Mouse (Mus musculus): ENCODE results near the gene Zfp658. TPM values are rescaled to one million over a fixed set of nuclear protein-coding genes. Genes with fewer than 3 reads are reported as not detected.

Zfp658 gene
- polyA plus RNA-seq, 1 experiment from 2014 or later: 1.4 TPM

DNA sequence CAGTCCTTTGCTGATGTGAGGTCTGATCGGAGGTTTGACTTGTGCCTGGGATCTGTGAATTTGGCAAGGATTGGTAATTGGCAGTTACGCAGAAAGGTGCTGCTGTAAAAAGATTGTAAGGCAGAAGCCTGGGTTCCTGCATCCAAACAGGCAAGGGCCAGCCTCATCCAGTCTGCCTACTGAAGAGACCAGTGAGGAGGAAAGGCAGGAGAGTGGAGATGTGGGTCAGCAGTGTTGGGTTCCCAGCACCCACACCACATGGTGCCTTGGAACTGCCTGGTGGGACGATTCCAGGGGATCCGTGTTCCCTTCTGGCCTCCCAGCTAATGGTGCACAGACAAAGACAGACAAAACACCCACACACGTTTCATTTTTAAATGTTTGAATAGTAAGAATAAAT lies 18.5 kb downstream of the Zfp658 start:
- DNase-seq (ENCODE audit: low spot score): no peak

DNA sequence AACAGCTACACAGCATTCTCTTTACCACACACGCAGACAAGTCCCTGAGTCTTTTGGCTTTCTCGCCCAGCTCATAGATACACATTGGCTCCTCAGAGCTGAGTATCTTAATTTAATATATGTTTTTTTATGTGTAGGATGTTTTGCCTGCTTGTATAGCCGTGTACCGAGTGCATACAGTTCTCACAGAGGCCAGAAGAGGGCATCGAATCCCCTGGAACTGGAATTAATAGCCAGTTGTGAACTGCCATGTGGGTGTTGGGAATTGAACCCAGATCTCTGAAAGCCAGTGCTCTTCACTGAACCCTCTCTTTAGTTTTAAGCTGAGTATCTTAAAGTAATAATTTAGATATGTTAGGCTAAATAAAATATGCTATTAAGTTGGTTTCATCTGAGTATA lies 22.7 kb downstream of the Zfp658 start:
- no peak for DNase-seq (ENCODE audit: low spot score)

DNA sequence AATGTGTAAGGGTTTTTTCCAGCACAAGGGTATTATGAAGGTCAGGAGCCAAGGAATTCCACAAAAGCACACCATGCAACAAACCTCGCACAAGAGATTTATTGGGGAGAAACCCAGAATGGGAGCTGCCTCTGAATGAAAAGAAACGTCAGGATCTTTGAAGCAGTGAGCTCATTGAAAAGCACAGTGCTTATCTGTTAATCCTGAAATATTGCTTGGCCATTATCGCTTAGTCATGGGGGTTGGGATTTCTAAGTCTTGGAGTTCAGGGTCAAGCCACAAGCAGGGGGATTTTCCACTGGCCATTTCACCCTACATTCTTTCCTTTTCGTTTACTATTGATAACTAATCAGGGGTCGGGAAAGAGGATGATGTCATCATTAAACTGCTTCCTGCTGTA lies 39.8 kb downstream of the Zfp658 start:
- DNase-seq (ENCODE audit: low spot score): no peak

DNA sequence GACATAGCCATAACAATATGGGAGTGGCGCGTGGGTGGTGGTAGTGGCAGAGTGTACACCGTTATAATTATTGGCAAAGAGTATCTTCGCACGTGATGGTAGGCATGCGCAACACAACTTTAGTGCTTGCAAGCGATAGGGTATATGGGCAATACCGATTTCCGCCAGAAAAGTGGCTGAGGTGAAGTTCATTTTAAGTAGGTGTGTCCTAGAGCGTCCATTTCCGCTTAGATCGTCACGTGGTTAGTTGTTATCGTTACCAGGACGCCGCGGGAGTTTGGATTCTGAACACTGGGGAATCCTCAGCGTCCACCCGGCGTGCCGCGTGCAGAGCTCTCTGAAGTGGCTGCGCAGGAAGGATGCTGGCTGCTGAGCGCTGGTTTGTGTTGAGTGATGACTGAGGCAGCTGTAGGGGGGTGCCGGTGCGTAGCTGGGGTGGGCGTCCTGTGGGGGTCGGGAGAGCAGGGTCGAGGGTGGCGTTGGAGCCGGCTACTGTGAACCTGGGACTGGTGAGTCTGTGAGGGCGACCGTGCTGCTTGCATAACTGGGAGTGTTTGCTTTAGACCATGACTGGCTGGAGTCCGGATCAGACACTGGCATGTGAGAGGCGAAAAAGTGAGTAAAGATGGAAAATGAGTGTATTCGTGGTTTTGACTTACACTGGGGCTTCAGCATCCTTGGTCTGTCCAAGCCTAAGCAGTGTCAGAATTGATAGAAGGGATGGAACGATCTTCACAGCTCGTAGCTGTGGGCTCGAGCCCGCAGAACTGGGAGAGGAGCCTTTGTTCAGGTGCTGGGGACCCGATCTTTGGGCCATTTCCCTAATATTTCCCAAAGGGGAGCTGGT lies 45.1 kb downstream of the Zfp658 start, which contains the start of gene Zfp819:
Gene Zfp819 (plus strand): TSS at position 274 of the 847 bp plus-strand sequence.
- peak; percentile 68 for DNase-seq (ENCODE audit: low spot score)

DNA sequence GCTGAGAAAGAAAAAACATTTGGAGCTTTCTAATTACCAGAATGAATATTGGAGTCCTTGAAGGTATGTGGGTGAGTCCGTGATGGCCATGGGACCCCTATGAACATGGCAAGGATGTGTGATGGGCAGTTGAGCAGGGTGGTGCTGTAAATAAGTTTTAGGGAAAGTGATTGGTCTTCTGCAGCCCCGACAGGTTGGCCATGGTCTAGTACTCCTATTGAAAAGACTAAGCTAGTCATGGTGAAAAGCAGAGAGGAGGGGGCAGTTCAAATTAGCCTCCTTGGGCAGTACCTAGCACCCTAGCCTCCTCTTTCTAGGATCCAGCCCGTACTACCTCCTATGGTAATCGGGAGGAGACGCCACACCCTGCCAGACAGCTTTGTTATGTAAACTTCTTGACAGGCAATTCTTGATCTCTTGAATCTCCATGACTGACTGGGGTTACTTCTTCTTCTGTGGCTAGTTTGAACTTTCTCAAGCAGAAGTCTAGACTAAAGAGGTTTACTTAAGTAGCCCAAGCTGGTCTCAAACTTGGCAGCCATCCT lies 45.8 kb downstream of the Zfp658 start:
- no peak for DNase-seq (ENCODE audit: low spot score)

DNA sequence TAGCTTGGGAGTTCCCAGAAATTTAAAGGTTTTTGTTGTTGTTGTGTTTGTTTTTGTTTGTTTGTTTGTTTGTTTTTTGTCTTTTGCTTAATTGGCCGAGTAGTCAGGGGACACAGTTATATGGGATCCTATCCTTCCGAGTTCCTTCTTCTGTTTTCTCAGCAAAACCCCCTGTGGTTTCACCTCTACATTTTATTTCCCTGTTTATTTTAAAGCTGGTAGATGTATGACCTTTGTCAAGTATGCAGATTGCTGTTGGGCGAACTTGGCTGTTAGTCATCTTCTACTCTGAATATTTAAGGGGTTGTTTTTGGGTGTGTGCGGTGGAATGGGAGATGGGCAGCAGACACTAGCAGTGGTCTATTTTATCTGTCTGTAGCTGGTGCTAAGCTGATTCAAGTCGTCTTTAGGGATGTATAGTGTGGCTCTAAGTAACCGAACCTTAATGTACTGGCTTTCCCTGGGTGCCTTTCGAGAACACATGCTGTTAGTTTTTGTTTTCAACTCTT lies 46.3 kb downstream of the Zfp658 start:
- DNase-seq (ENCODE audit: low spot score): no peak

DNA sequence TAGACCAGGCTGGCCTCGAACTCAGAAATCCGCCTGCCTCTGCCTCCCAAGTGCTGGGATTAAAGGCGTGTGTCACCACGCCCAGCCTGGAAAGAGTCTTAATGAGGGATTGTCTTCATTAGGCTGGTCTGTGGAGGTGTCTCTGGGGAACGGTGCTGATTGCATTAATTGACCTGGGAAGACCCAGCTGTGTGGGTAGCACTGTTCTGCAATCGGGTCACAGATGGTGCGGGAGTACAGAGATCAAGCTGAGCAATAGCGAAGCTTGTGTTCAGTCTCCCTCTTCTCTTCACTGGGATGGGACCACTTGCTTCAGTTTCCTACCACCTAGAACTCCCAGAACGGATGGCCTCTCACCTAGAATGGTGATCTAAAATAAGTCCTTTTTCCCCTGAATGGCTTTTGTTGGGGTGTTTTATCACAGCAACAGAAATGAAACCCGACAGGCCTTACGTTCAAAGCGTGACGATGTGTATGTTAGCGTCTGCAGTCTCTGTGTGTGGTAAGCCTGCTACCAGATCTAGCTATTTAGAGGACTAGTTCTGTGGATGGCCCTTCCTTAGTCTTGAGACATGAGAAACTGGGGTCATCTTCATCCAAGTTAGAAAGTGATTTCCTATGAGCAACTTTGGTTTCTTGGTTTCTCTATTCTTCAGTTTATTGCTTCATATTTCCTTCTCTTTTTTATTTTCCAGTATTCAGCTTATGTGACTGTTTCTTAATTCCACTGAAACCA lies 51.9 kb downstream of the Zfp658 start:
- no peak for DNase-seq (ENCODE audit: low spot score)

DNA sequence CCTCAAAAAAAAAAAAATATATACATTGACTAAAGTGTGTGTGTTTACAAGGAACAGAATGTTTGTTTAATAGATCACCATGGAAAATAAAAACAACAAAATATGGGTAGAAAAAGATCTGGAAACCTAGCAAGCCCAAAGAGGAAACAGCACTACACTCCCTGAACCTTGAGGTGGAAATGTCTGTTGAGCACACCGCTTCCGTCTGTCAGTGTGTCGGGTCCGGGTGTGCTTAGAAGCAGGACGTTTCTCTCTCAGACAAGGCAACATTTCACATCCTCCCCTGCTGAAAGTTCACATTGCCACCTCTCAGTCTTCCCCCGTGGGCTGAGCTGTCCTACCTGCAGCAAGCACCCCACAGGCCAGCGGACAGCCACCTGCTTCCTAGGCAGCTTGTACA lies 60.9 kb downstream of the Zfp658 start:
- no peak for DNase-seq (ENCODE audit: low spot score)

DNA sequence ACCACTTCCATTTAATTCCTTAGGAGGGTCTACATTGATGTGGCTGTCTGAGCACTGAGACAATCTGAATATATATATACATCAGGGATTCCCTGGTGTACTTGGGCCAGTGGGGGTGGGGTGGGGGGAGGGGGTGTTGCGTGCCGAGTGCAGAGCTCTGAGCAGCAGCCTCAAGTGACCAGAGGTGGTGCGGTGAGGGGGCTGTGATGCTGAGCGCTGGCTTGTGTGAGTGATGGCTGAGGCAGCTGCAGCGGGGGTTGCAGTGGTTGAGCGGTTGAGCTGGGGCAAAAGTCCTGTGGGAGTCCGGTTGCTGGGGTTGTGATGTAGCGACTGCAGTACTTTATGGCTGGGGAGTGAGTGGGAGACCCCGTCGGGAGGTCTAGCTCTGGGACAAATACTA lies 61.8 kb downstream of the Zfp658 start:
- DNase-seq (ENCODE audit: low spot score): no peak

Other genes with a start within 250 kb of the Zfp658 start
- gene Zfp715, start 249.0 kb upstream of the Zfp658 start, polyA plus RNA-seq (2015; fragmentation: Nextera tagmentation; extraction: Ambion mirVana): 10.0 and 10.2 TPM in 2 replicates
- gene Siglecf, start 210.9 kb upstream of the Zfp658 start, polyA plus RNA-seq (2015; fragmentation: Nextera tagmentation; extraction: Ambion mirVana): 0.69 and 0.74 TPM in 2 replicates
- gene Siglecg, start 154.1 kb upstream of the Zfp658 start, polyA plus RNA-seq (2015; fragmentation: Nextera tagmentation; extraction: Ambion mirVana): 0.48 and 0.49 TPM in 2 replicates
- gene Lim2, start 134.6 kb upstream of the Zfp658 start, polyA plus RNA-seq (2015; fragmentation: Nextera tagmentation; extraction: Ambion mirVana): not detected in 2 replicates
- gene Nkg7, start 125.2 kb upstream of the Zfp658 start, polyA plus RNA-seq (2015; fragmentation: Nextera tagmentation; extraction: Ambion mirVana): 94.0 and 101 TPM in 2 replicates
- gene Cldnd2, start 121.5 kb upstream of the Zfp658 start, polyA plus RNA-seq (2015; fragmentation: Nextera tagmentation; extraction: Ambion mirVana): not detected in 2 replicates
- gene Etfb, start 118.2 kb upstream of the Zfp658 start, polyA plus RNA-seq (2015; fragmentation: Nextera tagmentation; extraction: Ambion mirVana): 232 and 257 TPM in 2 replicates
- gene Gm45233, start 118.1 kb upstream of the Zfp658 start, polyA plus RNA-seq (2015; fragmentation: Nextera tagmentation; extraction: Ambion mirVana): 0.17 TPM in 1 of 2 replicates, not detected in the other
- gene Vsig10l, start 99.1 kb upstream of the Zfp658 start, polyA plus RNA-seq (2015; fragmentation: Nextera tagmentation; extraction: Ambion mirVana): 1.5 TPM in 2 replicates
- gene Iglon5, start 72.2 kb upstream of the Zfp658 start, polyA plus RNA-seq (2015; fragmentation: Nextera tagmentation; extraction: Ambion mirVana): not detected in 2 replicates
- gene 4931406B18Rik, start 56.3 kb upstream of the Zfp658 start, polyA plus RNA-seq (2015; fragmentation: Nextera tagmentation; extraction: Ambion mirVana): not detected in 2 replicates
- gene Cd33, start 17.8 kb upstream of the Zfp658 start, polyA plus RNA-seq (2015; fragmentation: Nextera tagmentation; extraction: Ambion mirVana): 1.4 TPM in 2 replicates
- 6.4 and 6.5 TPM in 2 replicates for gene Zfp719, start 17.4 kb downstream of the Zfp658 start, polyA plus RNA-seq (2015; fragmentation: Nextera tagmentation; extraction: Ambion mirVana)
- gene Zfp819, start 44.9 kb downstream of the Zfp658 start, polyA plus RNA-seq (2015; fragmentation: Nextera tagmentation; extraction: Ambion mirVana): 0.12 TPM in 1 of 2 replicates, not detected in the other
- gene Ceacam18, start 72.5 kb downstream of the Zfp658 start, polyA plus RNA-seq (2015; fragmentation: Nextera tagmentation; extraction: Ambion mirVana): 0.29 and 0.71 TPM in 2 replicates
- gene Siglece, start 97.9 kb downstream of the Zfp658 start, polyA plus RNA-seq (2015; fragmentation: Nextera tagmentation; extraction: Ambion mirVana): 0.43 and 0.73 TPM in 2 replicates
- gene Ctu1, start 109.8 kb downstream of the Zfp658 start, polyA plus RNA-seq (2015; fragmentation: Nextera tagmentation; extraction: Ambion mirVana): 11.7 and 12.9 TPM in 2 replicates
- 0.17 and 0.18 TPM in 2 replicates for gene Klk14, start 128.2 kb downstream of the Zfp658 start, polyA plus RNA-seq (2015; fragmentation: Nextera tagmentation; extraction: Ambion mirVana)
- gene Klk13, start 150.3 kb downstream of the Zfp658 start, polyA plus RNA-seq (2015; fragmentation: Nextera tagmentation; extraction: Ambion mirVana): 0.36 and 0.49 TPM in 2 replicates
- not detected in 2 replicates for gene Klk12, start 206.6 kb downstream of the Zfp658 start, polyA plus RNA-seq (2015; fragmentation: Nextera tagmentation; extraction: Ambion mirVana)
- gene Klk11, start 212.3 kb downstream of the Zfp658 start, polyA plus RNA-seq (2015; fragmentation: Nextera tagmentation; extraction: Ambion mirVana): 0.51 and 0.96 TPM in 2 replicates
- gene Klk10, start 218.8 kb downstream of the Zfp658 start, polyA plus RNA-seq (2015; fragmentation: Nextera tagmentation; extraction: Ambion mirVana): 0.55 and 0.63 TPM in 2 replicates
- 0.19 and 0.30 TPM in 2 replicates for gene Klk9, start 229.6 kb downstream of the Zfp658 start, polyA plus RNA-seq (2015; fragmentation: Nextera tagmentation; extraction: Ambion mirVana)
- gene Klk8, start 235.3 kb downstream of the Zfp658 start, polyA plus RNA-seq (2015; fragmentation: Nextera tagmentation; extraction: Ambion mirVana): 37.9 and 44.9 TPM in 2 replicates
- 1.1 and 1.4 TPM in 2 replicates for gene Klk7, start 249.0 kb downstream of the Zfp658 start, polyA plus RNA-seq (2015; fragmentation: Nextera tagmentation; extraction: Ambion mirVana)